In genomic region chr7:105634272-105634920, GRCm38 (mm10) we compare ENCODE assay signal across 8 mouse cellular contexts. TPM values are rescaled to one million over a fixed set of nuclear protein-coding genes. Genes with fewer than 3 reads are reported as not detected.
A peak's percentile ranks its signal among the peaks of the same experiment; 100 is the strongest.
DNase-seq lines count a peak whose midpoint lies in the region; ATAC-seq and TF ChIP-seq lines count a peak whose summit lies in the region.

No protein-coding gene starts in this region.

- H3K4me3 ChIP-seq in kidney, embryonic 15.5 days (replicated peaks), result peak overlapping the region; percentile 91
- peak overlapping the region; percentile 90 for H3K4me3 ChIP-seq in forebrain, embryonic 10.5 days
- peak overlapping the region; percentile 86; the same call in 1 of the 2 replicates for H3K4me3 ChIP-seq in intestine, embryonic 16.5 days (ENCODE audit: low read length)
- peak overlapping the region; percentile 75 for H3K4me3 ChIP-seq in midbrain, embryonic 16.5 days (ENCODE audit: low read depth, low read length)
- no peak overlapping the region for H3K4me3 ChIP-seq in lung, adult 2 months (replicated peaks; ENCODE audit: extremely low read depth, low read depth, low read length)

- 54% methylated on average over 9 of the region's 9 CpGs for WGBS in kidney, embryonic 15.5 days
- 58% methylated on average over 9 of the region's 9 CpGs for WGBS in forebrain, embryonic 10.5 days
- 48% methylated on average over 9 of the region's 9 CpGs for WGBS in intestine, embryonic 16.5 days
- 40% methylated on average over 9 of the region's 9 CpGs for WGBS in midbrain, embryonic 16.5 days
- 66% methylated on average over 9 of the region's 9 CpGs for WGBS in lung, adult 2 months

- H3K4me2 ChIP-seq in kidney, embryonic 15.5 days, result peak overlapping the region; percentile 83
- H3K4me2 ChIP-seq in intestine, embryonic 16.5 days (ENCODE audit: low read depth, low read length), result peak overlapping the region; percentile 92
- H3K4me2 ChIP-seq in midbrain, embryonic 16.5 days (ENCODE audit: low read length), result peak overlapping the region; percentile 83

- H3K9me3 ChIP-seq in kidney, embryonic 15.5 days (replicated peaks), result no peaks in the 10 kb centered on the region
- no peaks in the 10 kb centered on the region for H3K9me3 ChIP-seq in forebrain, embryonic 10.5 days
- H3K9me3 ChIP-seq in intestine, embryonic 16.5 days (ENCODE audit: control insufficient read depth, low read length), result no peaks in the 10 kb centered on the region
- H3K9me3 ChIP-seq in midbrain, embryonic 16.5 days (replicated peaks; ENCODE audit: control insufficient read depth, low read length, poor library complexity, severe bottlenecking), result no peaks in the 10 kb centered on the region

- TF ChIP-seq POLR2A in lung, adult 2 months (IDR thresholded peaks at IDR 0.05; ENCODE audit: borderline replicate concordance, extremely low read depth, low read depth, low read length), result no peak

- no peak for ATAC-seq in kidney, embryonic 15.5 days (replicated peaks; ENCODE audit: low FRiP score)
- ATAC-seq in intestine, embryonic 16.5 days, result no peak
- no peak for ATAC-seq in midbrain, embryonic 16.5 days
- no peak for ATAC-seq in frontal cortex, adult (ENCODE audit: low TSS enrichment)

- no peaks in the 10 kb centered on the region for H3K27me3 ChIP-seq in kidney, embryonic 15.5 days
- peaks cover 31% of the 10 kb centered on the region for H3K27me3 ChIP-seq in forebrain, embryonic 10.5 days (ENCODE audit: poor library complexity, severe bottlenecking)
- no peaks in the 10 kb centered on the region for H3K27me3 ChIP-seq in intestine, embryonic 16.5 days (replicated peaks; ENCODE audit: control insufficient read depth, insufficient read depth, low read length)
- no peaks in the 10 kb centered on the region for H3K27me3 ChIP-seq in midbrain, embryonic 16.5 days (ENCODE audit: control insufficient read depth, insufficient read depth, low read depth, low read length)

- no peak for TF ChIP-seq CTCF in lung, adult 2 months (IDR thresholded peaks at IDR 0.05; ENCODE audit: insufficient read depth, low read length)

- H3K27ac ChIP-seq in kidney, embryonic 15.5 days, result no peak overlapping the region
- H3K27ac ChIP-seq in forebrain, embryonic 10.5 days, result no peak overlapping the region
- H3K27ac ChIP-seq in intestine, embryonic 16.5 days (ENCODE audit: low read length), result 0 out of 2 replicates have a peak overlapping the region, but pooled peaks have one; percentile 5
- peak overlapping the region; percentile 89 for H3K27ac ChIP-seq in midbrain, embryonic 16.5 days (ENCODE audit: low read length)

- DNase-seq in kidney, postnatal 14 days, result no peak
- no peak for DNase-seq in forebrain, embryonic 10.5 days (ENCODE audit: extremely low spot score, low spot score)
- DNase-seq in lung, adult 2 months, result no peak
- DNase-seq in cerebellum, adult 11-12 months, result no peak

- peaks cover 29% of the 10 kb centered on the region for H3K4me1 ChIP-seq in kidney, embryonic 15.5 days
- H3K4me1 ChIP-seq in forebrain, embryonic 10.5 days, result peaks cover 44% of the 10 kb centered on the region
- peaks cover 16% of the 10 kb centered on the region for H3K4me1 ChIP-seq in intestine, embryonic 16.5 days (ENCODE audit: control insufficient read depth, insufficient read depth, low read length)
- peaks cover 42% of the 10 kb centered on the region for H3K4me1 ChIP-seq in midbrain, embryonic 16.5 days (ENCODE audit: control insufficient read depth, insufficient read depth, low read length)
- peaks cover 10% of the 10 kb centered on the region for H3K4me1 ChIP-seq in lung, adult 2 months (ENCODE audit: control insufficient read depth, insufficient read depth, low read length)

- H3K36me3 ChIP-seq in kidney, embryonic 15.5 days, result peaks cover 33% of the 10 kb centered on the region
- peaks cover 37% of the 10 kb centered on the region for H3K36me3 ChIP-seq in forebrain, embryonic 10.5 days (replicated peaks)
- peaks cover 4% of the 10 kb centered on the region; the same call in 1 of the 2 replicates for H3K36me3 ChIP-seq in intestine, embryonic 16.5 days (ENCODE audit: control insufficient read depth, insufficient read depth, low read length)
- H3K36me3 ChIP-seq in midbrain, embryonic 16.5 days (ENCODE audit: control insufficient read depth, insufficient read depth, low read length), result no peaks in the 10 kb centered on the region; the same call in 1 of the 2 replicates

- H3K9ac ChIP-seq in kidney, embryonic 15.5 days, result peak overlapping the region; percentile 87
- no peak overlapping the region for H3K9ac ChIP-seq in intestine, embryonic 16.5 days (ENCODE audit: low read depth, low read length)
- peak overlapping the region; percentile 25; the same call in 1 of the 2 replicates for H3K9ac ChIP-seq in midbrain, embryonic 16.5 days (ENCODE audit: low read depth, low read length)

RNA-seq across cellular contexts. Expression of gene Trim3, which starts 1.0 kb away (rescaled TPM):
- 28.4 and 37.2 TPM in 2 replicates for polyA plus RNA-seq in kidney, embryonic 15.5 days (2015; fragmentation: Nextera tagmentation; extraction: Ambion mirVana)
- 25.9 and 27.8 TPM in 2 replicates for polyA plus RNA-seq in forebrain, embryonic 10.5 days (2016; fragmentation: Nextera tagmentation; extraction: Ambion mirVana)
- 18.0 and 19.1 TPM in 2 replicates for polyA plus RNA-seq in intestine, embryonic 16.5 days (2015; fragmentation: Nextera tagmentation; extraction: Ambion mirVana)
- 106 and 117 TPM in 2 replicates for polyA plus RNA-seq in midbrain, embryonic 16.5 days (2015; fragmentation: Nextera tagmentation; extraction: Ambion mirVana)
- polyA plus RNA-seq in lung, adult 2 months (2012; rRNA removed), result 163 TPM in 2 replicates

RNA-seq across cellular contexts. Expression of gene Timm10b, which starts 5.5 kb away (rescaled TPM):
- polyA plus RNA-seq in kidney, embryonic 15.5 days (2015; fragmentation: Nextera tagmentation; extraction: Ambion mirVana), result 184 and 195 TPM in 2 replicates
- 145 and 163 TPM in 2 replicates for polyA plus RNA-seq in forebrain, embryonic 10.5 days (2016; fragmentation: Nextera tagmentation; extraction: Ambion mirVana)
- 188 and 200 TPM in 2 replicates for polyA plus RNA-seq in intestine, embryonic 16.5 days (2015; fragmentation: Nextera tagmentation; extraction: Ambion mirVana)
- 127 and 131 TPM in 2 replicates for polyA plus RNA-seq in midbrain, embryonic 16.5 days (2015; fragmentation: Nextera tagmentation; extraction: Ambion mirVana)
- polyA plus RNA-seq in lung, adult 2 months (2012; rRNA removed), result 95.7 and 110 TPM in 2 replicates

RNA-seq across cellular contexts. Expression of gene Arfip2, which starts 5.8 kb away (rescaled TPM):
- 81.6 and 88.2 TPM in 2 replicates for polyA plus RNA-seq in kidney, embryonic 15.5 days (2015; fragmentation: Nextera tagmentation; extraction: Ambion mirVana)
- polyA plus RNA-seq in forebrain, embryonic 10.5 days (2016; fragmentation: Nextera tagmentation; extraction: Ambion mirVana), result 66.0 and 69.1 TPM in 2 replicates
- 69.9 and 74.7 TPM in 2 replicates for polyA plus RNA-seq in intestine, embryonic 16.5 days (2015; fragmentation: Nextera tagmentation; extraction: Ambion mirVana)
- polyA plus RNA-seq in midbrain, embryonic 16.5 days (2015; fragmentation: Nextera tagmentation; extraction: Ambion mirVana), result 83.8 and 92.4 TPM in 2 replicates
- polyA plus RNA-seq in lung, adult 2 months (2012; rRNA removed), result 63.9 and 71.2 TPM in 2 replicates

RNA-seq across cellular contexts. Expression of gene Gm45799, which starts 6.0 kb away (rescaled TPM):
- polyA plus RNA-seq in kidney, embryonic 15.5 days (2015; fragmentation: Nextera tagmentation; extraction: Ambion mirVana), result 15.1 and 25.1 TPM in 2 replicates
- polyA plus RNA-seq in forebrain, embryonic 10.5 days (2016; fragmentation: Nextera tagmentation; extraction: Ambion mirVana), result 28.9 and 38.2 TPM in 2 replicates
- 27.7 and 34.6 TPM in 2 replicates for polyA plus RNA-seq in intestine, embryonic 16.5 days (2015; fragmentation: Nextera tagmentation; extraction: Ambion mirVana)
- 13.6 and 14.6 TPM in 2 replicates for polyA plus RNA-seq in midbrain, embryonic 16.5 days (2015; fragmentation: Nextera tagmentation; extraction: Ambion mirVana)
- polyA plus RNA-seq in lung, adult 2 months (2012; rRNA removed), result 243 and 295 TPM in 2 replicates

RNA-seq across cellular contexts. Expression of gene Dnhd1, which starts 16.2 kb away (rescaled TPM):
- polyA plus RNA-seq in kidney, embryonic 15.5 days (2015; fragmentation: Nextera tagmentation; extraction: Ambion mirVana), result 0.76 and 1.9 TPM in 2 replicates
- 0.53 and 0.82 TPM in 2 replicates for polyA plus RNA-seq in forebrain, embryonic 10.5 days (2016; fragmentation: Nextera tagmentation; extraction: Ambion mirVana)
- polyA plus RNA-seq in intestine, embryonic 16.5 days (2015; fragmentation: Nextera tagmentation; extraction: Ambion mirVana), result 0.59 and 1.1 TPM in 2 replicates
- 1.9 and 2.0 TPM in 2 replicates for polyA plus RNA-seq in midbrain, embryonic 16.5 days (2015; fragmentation: Nextera tagmentation; extraction: Ambion mirVana)
- polyA plus RNA-seq in lung, adult 2 months (2012; rRNA removed), result 1.8 and 2.4 TPM in 2 replicates

Comparison
In these comparisons a context has a peak if more than half of its experiments do, and no peak if none do; other contexts are left out.
1. H3K27ac ChIP-seq: peak in intestine, embryonic 16.5 days (single experiment) and midbrain, embryonic 16.5 days (single experiment); none in kidney, embryonic 15.5 days (single experiment) and forebrain, embryonic 10.5 days (single experiment).
2. Peak in every context shown above with its lines, with median percentiles within 50 percentile points of each other: H3K4me2 ChIP-seq.